Mouse (Mus musculus): ENCODE measurements around the gene Zfp651.

The Zfp651 gene

GRCm38 (mm10) chr9:121815183-121815582 is 56.1 kb downstream of the Zfp651 start:
- in situ Hi-C loops (cut with MboI): no loop called here

DNA sequence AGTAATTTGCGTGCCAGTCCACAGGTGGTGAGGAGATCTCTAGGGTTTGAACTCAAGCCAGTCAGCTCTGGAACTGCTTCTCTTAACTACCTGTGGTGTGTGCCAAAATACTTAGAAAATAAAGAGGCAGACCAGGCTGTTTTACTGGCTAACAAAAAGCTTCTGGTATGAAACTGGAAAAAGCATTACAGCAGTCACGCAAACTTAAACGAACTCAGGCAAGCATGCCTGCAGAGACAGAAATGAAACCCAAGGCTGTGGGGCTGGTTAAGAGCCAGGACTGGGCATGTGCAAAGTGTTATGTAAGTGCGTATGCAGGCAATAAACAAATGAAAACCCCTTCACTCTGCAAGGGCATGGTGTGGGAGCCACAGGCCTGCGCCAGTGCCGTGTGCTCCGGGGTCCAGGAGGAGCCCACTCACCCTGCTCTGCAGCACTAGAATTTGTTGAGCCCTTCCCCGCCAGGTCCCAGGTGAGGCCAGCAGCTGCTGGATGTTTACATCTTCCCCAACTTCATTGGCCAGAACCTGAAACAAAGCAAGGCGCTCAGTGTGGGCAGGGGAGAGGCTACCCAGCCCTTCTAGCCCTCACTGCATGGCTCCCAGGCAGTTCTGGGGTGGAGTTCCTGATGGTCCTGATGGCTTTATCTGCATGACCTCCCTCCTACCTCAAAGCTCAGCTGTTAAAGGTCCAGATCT is 60.1 kb downstream of the Zfp651 start:
- in situ Hi-C loops (cut with MboI): no loop called here

DNA sequence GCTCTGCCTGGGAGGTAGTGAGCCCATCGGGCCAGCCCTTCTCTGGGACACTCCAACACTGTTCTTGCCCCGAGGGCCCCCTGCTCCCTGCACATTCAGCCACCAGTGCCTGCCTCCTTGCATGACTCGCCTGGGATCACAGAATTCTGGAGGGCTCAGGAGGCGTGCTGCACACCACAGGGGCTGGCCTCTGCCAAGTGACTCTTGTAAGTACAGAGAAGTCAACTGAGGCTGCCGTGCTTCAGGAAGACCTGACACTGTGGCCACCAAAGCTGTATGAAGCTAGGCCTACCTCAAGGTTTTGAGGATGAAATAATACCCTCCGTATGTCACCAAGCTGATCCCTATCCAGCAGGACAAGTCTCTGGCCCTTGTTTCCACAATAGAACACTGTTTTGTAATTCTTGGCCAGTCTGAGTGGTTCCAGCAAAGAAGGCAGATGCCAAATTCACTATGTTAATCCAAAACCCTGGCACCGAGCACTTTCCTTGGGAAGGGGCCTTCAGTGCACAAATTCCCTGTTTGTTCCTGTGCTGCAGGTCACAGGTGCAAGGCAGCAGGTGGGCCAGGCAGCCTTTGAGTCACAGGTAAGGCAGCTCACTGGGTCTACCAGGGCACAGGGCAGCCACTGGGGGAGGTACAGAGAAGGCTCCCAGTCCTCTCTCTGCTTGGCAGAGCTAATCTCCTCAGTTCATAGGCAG is 60.8 kb downstream of the Zfp651 start:
- in situ Hi-C loops (cut with MboI): no loop called here

GRCm38 (mm10) chr9:121820765-121821164 is 61.6 kb downstream of the Zfp651 start:
- in situ Hi-C loops (cut with MboI): no loop called here
